Mouse (Mus musculus): ENCODE data around the gene Fam213a.

GRCm38 (mm10) chr14:41011916-41012315 is 1.7 kb downstream of the Fam213a start:
- TF ChIP-seq CTCF (IDR thresholded peaks at IDR 0.05) (no peak), EP300 (IDR thresholded peaks at IDR 0.05) (no peak)

Measured in lung, postnatal 0 days (tissue).